Mouse (Mus musculus) thymus, postnatal 10 days (tissue): ENCODE results near the gene Ddx5.
"Not testable (repeated sequence)": the region's sequence is repeated elsewhere in the genome, so short reads cannot be mapped to it uniquely, and the experiment has no call there.

Source experiments
- DNase-seq, 2 experiments: peaks; one replicate each; pipeline ENCODE4 v3.0.0; 2021; ENCODE audit warnings: low spot score in 2 of 2

Ddx5 gene

DNA sequence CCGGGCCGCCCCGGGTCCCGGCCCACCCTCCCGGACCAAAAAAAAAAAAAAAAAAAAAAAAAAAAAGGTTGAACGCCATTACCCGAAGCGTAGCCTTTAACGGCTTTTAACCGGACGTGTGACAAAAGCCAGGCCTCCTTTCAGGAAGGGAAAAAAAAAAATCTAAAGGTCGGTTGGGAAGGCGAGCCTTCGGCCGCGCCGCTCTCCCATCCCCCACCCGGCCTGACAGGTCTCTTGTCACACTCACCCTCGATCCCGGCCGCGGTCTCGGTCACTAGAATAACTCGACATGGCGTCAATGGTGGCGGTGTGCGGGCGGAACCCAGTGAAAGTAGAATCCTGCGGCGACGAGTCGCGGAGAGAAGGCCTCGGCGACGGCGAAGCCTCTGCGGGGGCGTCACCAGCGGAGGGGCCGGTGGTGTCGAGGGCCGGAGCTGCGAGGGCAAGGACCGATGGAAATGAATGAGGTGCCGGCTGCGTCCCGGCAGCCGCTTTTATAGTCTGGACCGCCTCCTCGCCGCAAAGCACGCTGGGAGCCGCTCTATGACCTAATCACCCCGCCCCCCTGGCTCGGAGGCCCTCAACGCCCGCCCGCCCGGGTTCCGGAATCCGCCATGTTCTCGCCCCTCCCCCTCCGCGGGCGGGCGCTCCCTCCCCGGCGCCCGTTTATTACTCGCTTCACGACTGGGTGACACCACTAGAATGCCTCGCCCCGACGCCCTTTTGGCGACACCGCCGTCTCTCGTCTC is 785 bp downstream of the Ddx5 start:
- DNase-seq: peak; percentile 98 to 100

GRCm38 (mm10) chr11:106787131-106788025 is 1.6 kb downstream of the Ddx5 start:
- peak; percentile 87 to 90 for DNase-seq

- DNase-seq: no peak
Measured at GRCm38 (mm10) chr11:106785043-106785442, 3.9 kb downstream of the Ddx5 start.

DNA sequence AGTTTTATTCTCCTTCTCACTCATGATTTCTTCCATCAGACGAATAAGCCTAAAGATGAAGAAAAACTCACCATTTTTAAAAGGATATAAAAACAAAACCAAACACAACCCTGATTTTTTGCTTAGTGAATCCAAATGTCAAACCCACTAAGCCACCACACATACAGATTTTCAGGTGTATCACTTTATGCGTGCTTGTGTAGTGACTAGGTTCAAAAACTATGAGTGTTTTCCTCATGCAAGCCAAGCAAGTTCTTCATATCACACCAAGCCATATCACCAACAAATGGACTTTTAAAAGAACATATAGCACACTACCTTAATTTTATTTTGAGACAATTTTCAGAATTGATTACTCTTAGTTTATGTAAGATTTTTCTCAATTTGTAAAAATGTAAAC is 4.5 kb downstream of the Ddx5 start:
- no peak for DNase-seq

GRCm38 (mm10) chr11:106782841-106783764 is 5.9 kb downstream of the Ddx5 start:
- DNase-seq: no peak

DNA sequence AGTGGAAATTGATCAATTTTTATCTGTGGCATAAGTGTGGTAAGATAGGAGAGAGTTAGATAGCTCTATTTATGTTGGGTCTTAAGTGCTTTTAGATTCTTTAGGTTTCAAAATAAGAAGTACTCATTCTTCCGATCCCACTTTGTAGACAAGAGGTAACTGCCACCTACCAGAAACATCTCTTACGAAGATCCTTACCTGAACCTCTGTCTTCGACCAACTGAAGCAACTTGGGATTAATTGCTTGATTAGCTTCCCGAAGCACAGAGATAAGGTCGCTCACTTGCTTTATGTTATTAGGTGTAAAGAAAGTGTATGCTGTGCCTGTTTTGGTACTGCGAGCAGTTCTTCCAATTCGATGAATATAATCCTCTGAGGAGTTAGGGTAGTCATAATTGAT is 6.7 kb downstream of the Ddx5 start:
- DNase-seq: not testable (repeated sequence)

DNA sequence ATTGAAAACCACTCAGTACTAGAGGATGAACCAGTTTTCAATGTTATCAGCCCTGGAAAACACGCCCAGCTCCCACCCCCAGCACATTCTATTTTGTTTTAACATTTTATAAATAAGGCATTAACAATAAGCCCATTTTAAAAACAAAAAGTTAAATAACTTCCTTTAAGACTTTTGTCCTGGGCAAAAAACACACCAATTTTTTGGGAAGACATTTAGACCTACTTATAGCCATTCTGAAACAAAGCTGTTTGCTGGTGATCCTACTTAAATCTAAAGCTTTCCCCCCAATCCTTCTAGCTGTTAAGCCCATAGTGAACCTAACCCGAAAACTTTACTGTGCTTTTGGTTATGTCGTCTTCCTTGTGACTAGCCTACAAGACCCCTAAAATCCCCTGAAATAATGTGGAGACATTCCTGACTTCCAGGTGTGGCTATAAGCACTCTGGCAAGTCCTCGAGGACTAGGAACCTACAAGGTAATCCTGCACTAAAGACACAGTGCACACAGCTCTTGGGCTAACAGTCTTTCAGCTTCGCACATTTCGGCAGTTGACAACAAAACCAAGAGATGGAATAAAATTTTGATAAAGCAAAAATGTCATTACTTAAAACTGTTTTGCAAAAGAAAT is 8.3 kb downstream of the Ddx5 start:
- no peak for DNase-seq

- no peak for DNase-seq
Measured at GRCm38 (mm10) chr11:106780089-106780425, 8.9 kb downstream of the Ddx5 start.

- peak; percentile 88 to 90 for DNase-seq
Measured at GRCm38 (mm10) chr11:106779388-106780088, 9.4 kb downstream of the Ddx5 start, which contains the start of gene Polg2. TSS of gene Polg2 (minus strand) at chr11:106779537.

- DNase-seq: no peak
Measured at GRCm38 (mm10) chr11:106778589-106779387, 10.2 kb downstream of the Ddx5 start.

- no peak for DNase-seq
Measured at GRCm38 (mm10) chr11:106778132-106778531, 10.9 kb downstream of the Ddx5 start.

- DNase-seq: no peak
Measured at GRCm38 (mm10) chr11:106777395-106777794, 11.6 kb downstream of the Ddx5 start.

- DNase-seq: no peak
Measured at GRCm38 (mm10) chr11:106776960-106777359, 12.0 kb downstream of the Ddx5 start.

DNA sequence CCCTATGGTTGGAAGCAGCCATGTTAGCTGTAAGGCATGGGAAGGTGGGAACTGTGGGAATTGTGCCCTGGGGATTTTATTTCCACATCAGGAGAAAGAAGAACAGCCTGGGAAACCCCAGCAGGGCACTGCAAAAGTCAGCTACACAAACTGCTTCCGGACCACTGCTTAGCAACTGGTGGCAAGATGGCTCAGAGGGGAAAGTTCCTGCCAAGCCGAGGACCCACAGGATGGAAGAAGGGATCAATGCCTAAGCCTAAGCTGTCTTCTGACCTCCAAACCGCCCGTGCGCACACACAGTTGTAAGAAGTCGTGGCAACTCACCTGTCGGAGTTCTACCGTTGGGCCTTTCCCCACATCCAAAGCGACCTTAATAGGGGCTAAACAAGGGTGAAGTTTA is 15.9 kb downstream of the Ddx5 start:
- no peak for DNase-seq

DNA sequence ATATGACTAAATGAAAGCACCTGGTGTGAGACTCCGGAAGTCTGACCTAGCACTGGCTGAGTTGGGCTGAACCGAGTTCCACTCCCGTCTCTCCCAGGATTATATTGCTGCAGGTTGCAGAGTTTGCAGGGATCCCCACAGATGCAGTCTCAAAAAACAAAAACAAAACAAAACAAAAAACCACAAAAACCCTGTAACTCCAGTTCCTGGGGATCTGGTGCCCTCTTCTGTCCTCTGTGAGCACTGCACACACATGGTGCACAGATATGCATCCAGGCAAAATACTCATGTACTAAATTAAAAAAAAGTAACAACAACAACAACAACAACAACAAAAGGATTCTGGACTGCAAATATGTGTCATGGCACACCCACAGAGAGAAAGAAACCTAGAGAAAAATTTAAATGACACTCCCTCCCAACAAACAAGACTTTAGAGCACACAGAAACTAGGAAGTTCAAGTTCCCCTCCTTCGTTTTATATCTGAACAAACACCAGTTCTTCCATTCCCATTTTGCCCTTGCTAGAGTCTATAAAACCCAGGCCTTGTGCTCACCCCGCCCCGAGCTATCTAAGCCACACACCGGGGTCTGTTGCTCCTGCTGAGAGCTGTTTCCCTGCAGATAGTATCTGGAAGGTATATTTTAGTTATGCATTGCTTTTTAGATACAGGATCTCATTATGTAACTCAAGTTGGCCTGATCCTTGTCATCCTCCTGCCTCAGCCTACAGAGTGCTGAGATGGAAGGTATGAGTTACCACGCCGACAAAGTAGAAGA is 18.6 kb downstream of the Ddx5 start:
- DNase-seq: peak; percentile 32 to 62

DNA sequence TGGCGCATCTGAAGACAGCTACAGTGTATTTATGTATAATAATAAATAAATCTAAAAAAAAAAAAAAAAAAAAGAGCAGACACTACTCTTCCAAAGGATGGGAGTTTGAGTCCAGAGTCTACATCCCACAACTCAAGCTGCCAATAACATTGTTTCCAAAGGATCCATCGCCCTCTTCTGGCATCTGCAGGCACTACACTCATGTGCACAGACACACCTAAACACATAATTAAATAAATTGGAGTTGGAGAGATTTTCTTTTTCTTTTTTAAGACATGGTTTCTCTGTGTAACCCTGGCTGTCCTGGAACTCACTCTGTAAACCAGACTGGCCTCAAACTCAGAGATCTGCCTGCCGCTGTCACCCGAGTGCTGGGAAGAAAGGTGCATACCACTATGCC is 21.5 kb downstream of the Ddx5 start:
- DNase-seq: no peak

DNA sequence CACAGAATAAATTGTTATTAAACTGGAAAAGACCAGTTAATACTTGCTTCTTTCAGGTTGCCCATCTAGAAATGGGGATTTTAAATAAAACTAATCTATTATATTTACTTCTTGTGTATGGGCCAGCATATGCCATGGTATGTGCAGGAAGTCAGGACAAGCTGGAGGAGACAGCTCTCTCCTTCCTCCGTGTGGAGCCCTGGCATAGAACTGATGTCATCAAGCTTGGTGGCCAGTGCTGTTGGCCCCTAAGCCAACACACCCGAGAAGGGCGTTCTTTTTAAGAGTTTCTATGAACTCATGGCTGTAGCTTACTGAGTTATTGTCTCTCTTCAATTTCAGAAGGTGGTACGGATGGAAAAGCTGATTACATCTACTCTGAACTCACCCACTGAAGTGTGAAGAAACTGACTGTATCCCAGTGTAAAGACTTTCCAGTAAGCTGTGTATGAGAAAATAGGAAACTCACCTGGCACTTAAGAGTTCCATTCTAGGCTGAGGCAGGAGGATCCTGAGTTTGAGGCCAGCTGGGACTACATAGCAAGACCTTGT is 22.3 kb downstream of the Ddx5 start:
- DNase-seq: no peak

DNA sequence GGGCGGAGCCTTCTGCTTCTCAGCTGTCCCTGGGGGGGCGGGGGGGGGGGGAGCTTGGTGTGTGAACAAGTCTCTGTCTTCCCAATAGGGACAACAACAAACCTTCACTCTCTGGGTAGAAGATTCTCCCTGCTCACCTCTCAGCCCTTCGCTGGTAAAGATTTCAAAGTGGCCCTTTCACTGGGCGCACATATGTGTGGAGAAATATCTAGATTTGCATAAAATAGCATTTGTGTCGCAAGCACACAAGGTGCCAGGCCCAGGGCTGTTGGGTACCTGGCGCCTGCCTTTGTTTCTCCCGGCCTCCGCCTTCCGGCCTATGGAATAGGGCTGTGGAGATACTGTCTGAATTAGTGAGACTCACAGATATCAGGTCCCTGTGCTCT is 26.2 kb downstream of the Ddx5 start:
- DNase-seq: no peak
